Mouse (Mus musculus): Measurements from ENCODE around the gene Gm20388. TPM values are rescaled to one million over a fixed set of nuclear protein-coding genes. Genes with fewer than 3 reads are reported as not detected.

Gene Gm20388
- polyA plus RNA-seq, 1 experiment from 2014 or later, result 5.5 TPM

DNA sequence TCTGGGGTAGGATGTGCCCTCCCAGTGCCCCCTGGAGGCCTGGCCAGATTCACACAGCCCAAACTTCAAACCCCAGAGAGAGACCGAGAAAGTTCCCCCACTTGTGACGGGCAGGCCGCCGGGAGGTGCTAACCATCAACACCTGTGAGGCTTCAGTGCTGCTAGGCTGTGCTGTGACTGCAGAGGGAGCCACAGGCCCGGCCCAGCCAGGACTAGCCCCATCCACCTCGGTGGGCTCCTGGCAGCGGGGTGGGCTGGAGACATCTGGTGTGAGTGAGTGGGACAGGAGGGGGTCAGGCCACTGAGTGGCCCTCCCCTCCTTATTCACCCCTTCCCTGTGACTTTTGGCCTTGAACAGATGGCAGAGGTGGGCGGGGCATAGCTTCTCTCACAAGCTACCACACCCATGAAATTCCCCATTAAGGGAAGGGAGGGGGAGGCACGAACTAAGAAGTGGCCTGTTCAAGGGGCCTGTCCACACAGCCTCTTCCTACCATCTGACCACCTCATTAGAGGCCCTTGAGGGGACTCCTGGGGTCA, 497.1 kb downstream of the Gm20388 start:
- 0 out of 2 replicates have a peak, but pooled peaks have one; percentile 37 for ATAC-seq (ENCODE audit: borderline replicate concordance, extremely low read depth, low FRiP score, low TSS enrichment)
- Histone ChIP-seq H3K4me2 (no peak overlapping the region), H3K4me3 (no peak overlapping the region), H3K27ac (peak overlapping the region; percentile 66), H3K9me3 (no peaks in the 10 kb centered on the region), H3K4me1 (peaks cover 41% of the 10 kb centered on the region), H3K27me3 (no peaks in the 10 kb centered on the region), H3K36me3 (no peaks in the 10 kb centered on the region), H3K9ac (no peak overlapping the region)
- 7% methylated on average over 9 of the region's 9 CpGs for WGBS

DNA sequence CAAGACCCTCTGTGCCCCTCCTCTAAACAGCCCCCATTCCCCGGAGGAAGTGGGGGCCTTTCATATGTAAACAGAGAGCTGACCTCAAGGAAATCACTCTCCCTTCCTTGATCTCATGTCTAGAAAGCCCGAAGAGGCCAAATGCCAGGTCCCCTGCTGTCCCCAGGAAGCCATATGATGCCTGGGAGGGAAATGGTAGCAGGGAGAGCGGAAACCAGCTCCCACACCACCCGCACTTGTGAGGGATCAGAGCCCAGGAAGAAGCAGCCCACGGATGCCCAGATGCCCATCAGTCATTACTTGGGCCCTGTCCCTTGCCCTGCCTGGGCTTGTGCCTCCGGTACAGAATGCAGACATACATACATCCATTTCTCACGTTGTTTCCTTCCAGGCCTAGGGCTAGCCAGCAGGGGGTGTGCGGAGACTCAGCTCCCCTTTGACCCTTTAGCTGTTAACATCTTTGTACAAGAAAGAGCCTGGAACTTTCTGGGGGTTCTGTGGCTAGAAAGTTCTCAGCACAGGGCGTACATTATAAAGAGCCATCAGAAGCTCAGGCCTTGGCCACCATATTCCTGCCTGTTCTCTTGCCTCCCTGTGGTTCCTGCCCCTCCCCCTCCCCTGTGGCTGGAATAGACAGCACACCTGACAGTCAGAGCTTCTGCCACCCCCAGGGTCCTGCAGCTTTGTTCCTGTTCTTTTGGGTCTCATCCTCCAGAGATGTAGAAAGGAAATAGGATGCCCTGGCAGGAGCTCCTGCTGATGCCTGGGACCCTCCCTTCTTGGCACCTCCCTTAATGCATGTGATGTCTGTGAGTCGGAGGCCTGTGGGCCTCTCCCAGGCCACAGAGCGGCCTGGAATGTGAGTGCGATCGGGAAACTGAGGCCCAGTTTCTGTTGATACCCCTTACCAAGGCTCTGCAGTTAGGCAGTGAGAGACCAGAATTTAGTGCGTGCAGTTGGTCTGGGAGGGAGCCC, 497.9 kb downstream of the Gm20388 start:
- Histone ChIP-seq H3K4me2 (no peak overlapping the region), H3K36me3 (no peaks in the 10 kb centered on the region), H3K4me1 (peaks cover 47% of the 10 kb centered on the region), H3K9ac (no peak overlapping the region), H3K4me3 (no peak overlapping the region), H3K27me3 (no peaks in the 10 kb centered on the region), H3K27ac (peak overlapping the region; percentile 66), H3K9me3 (no peaks in the 10 kb centered on the region)
- ATAC-seq (ENCODE audit: borderline replicate concordance, extremely low read depth, low FRiP score, low TSS enrichment), result no peak
- WGBS, result 41% methylated on average over 14 of the region's 14 CpGs

DNA sequence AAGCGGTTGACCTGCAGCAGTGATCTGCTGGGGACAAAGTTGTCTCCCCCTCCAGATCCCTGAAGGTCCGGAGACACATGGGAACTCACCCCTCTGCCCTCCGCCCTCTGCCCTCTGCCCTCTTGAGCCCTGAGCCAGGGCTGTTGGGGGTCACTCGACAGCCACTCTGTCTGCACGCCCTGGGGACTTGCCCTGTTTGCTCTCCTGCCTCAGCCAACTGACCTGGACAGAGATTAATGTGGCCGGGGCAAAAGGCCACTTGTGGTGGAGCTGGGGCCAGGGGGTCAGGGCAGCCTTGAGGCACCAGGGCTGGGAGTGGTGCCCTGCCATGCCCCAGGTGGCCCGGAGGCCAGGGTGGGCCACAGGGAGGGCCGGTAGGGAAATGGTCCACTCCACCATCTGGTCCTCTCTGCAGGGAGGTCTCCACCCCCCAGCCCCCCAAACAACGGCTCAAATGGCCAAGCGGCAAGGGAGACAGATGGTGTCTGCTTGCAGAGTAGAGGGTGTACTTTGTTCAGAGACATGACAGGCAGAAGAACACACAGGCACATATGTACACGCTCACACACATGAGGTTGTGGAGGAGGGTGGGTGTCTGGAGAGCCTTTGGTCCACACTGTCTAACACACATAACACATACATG, 498.9 kb downstream of the Gm20388 start:
- WGBS, result 55% methylated on average over 11 of the region's 11 CpGs
- no peaks in the 10 kb centered on the region for H3K9me3 ChIP-seq
- ATAC-seq (ENCODE audit: borderline replicate concordance, extremely low read depth, low FRiP score, low TSS enrichment), result no peak
- H3K27ac ChIP-seq, result no peak overlapping the region
- no peaks in the 10 kb centered on the region for H3K36me3 ChIP-seq
- no peak overlapping the region for H3K4me2 ChIP-seq
- H3K27me3 ChIP-seq, result no peaks in the 10 kb centered on the region
- peaks cover 57% of the 10 kb centered on the region for H3K4me1 ChIP-seq
- H3K9ac ChIP-seq, result no peak overlapping the region
- no peak overlapping the region for H3K4me3 ChIP-seq

DNA sequence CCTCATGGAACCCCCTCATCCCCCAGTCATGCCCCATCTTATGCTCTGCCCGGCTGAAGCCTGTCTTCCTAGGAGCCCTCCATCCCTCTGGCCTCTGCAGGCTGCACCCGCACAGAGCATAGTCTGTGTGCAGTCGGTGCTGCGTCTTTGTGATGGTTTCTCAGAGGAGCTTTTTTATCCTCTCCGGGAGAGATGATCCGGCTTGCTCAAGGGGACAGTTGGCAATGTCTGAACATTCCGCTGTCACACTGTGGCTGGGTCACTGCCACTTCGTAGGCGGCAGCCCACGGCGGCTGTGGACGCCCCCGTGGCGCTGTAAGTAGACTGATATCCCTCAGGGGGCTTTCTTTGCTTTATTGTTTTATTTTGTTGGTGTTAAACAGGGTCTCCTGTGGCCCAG, 500.4 kb downstream of the Gm20388 start:
- Histone ChIP-seq H3K36me3 (no peaks in the 10 kb centered on the region), H3K27ac (no peak overlapping the region), H3K27me3 (no peaks in the 10 kb centered on the region), H3K4me1 (peaks cover 68% of the 10 kb centered on the region), H3K9me3 (no peaks in the 10 kb centered on the region), H3K9ac (no peak overlapping the region), H3K4me3 (no peak overlapping the region), H3K4me2 (no peak overlapping the region)
- 70% methylated on average over 14 of the region's 14 CpGs for WGBS
- ATAC-seq (ENCODE audit: borderline replicate concordance, extremely low read depth, low FRiP score, low TSS enrichment), result no peak

- Histone ChIP-seq H3K27ac (no peak overlapping the region), H3K4me2 (no peak overlapping the region), H3K9ac (no peak overlapping the region), H3K9me3 (no peaks in the 10 kb centered on the region), H3K36me3 (no peaks in the 10 kb centered on the region), H3K4me1 (peaks cover 76% of the 10 kb centered on the region), H3K27me3 (no peaks in the 10 kb centered on the region), H3K4me3 (no peak overlapping the region)
- ATAC-seq (ENCODE audit: borderline replicate concordance, extremely low read depth, low FRiP score, low TSS enrichment), result no peak
- WGBS, result 49% methylated on average over 8 of the region's 8 CpGs
Observed at GRCm38 (mm10) chr8:120411862-120412261, 501.2 kb downstream of the Gm20388 start.

- peaks cover 77% of the 10 kb centered on the region for H3K4me1 ChIP-seq
- H3K4me3 ChIP-seq, result no peak overlapping the region
- H3K9me3 ChIP-seq, result no peaks in the 10 kb centered on the region
- no peak overlapping the region for H3K4me2 ChIP-seq
- ATAC-seq (ENCODE audit: borderline replicate concordance, extremely low read depth, low FRiP score, low TSS enrichment), result no peak
- no peak overlapping the region for H3K9ac ChIP-seq
- 77% methylated on average over 4 of the region's 4 CpGs for WGBS
- H3K27ac ChIP-seq, result no peak overlapping the region
- no peaks in the 10 kb centered on the region for H3K27me3 ChIP-seq
- no peaks in the 10 kb centered on the region for H3K36me3 ChIP-seq
Observed at GRCm38 (mm10) chr8:120412357-120412756, 501.7 kb downstream of the Gm20388 start.

GRCm38 (mm10) chr8:120412911-120413625, 502.4 kb downstream of the Gm20388 start:
- no peak for ATAC-seq (ENCODE audit: borderline replicate concordance, extremely low read depth, low FRiP score, low TSS enrichment)
- Histone ChIP-seq H3K4me3 (no peak overlapping the region), H3K36me3 (no peaks in the 10 kb centered on the region), H3K4me2 (no peak overlapping the region), H3K9ac (no peak overlapping the region), H3K9me3 (no peaks in the 10 kb centered on the region), H3K4me1 (peaks cover 77% of the 10 kb centered on the region), H3K27ac (no peak overlapping the region), H3K27me3 (no peaks in the 10 kb centered on the region)
- WGBS, result 77% methylated on average over 29 of the region's 29 CpGs

DNA sequence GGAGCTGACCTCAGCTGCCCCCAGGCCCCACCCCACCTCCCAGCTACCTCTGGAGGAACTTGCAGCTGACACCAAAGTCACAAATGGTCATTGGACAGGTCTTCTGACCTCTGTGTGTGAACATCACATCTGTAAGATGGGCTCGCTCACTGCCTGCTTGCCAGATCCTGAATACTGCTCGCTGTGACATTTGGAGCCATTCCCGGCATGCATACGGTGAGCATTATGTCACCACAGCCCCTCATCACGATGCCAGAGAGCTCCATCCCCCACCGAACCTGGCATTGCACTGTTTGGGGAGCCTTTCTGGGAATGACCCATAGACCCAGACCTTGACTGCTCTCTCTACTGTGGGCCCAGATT, 503.0 kb downstream of the Gm20388 start:
- Histone ChIP-seq H3K9me3 (no peaks in the 10 kb centered on the region), H3K4me1 (peaks cover 77% of the 10 kb centered on the region), H3K36me3 (no peaks in the 10 kb centered on the region), H3K27ac (no peak overlapping the region), H3K4me2 (no peak overlapping the region), H3K27me3 (no peaks in the 10 kb centered on the region), H3K4me3 (no peak overlapping the region), H3K9ac (no peak overlapping the region)
- WGBS, result 63% methylated on average over 6 of the region's 6 CpGs
- ATAC-seq (ENCODE audit: borderline replicate concordance, extremely low read depth, low FRiP score, low TSS enrichment), result no peak

DNA sequence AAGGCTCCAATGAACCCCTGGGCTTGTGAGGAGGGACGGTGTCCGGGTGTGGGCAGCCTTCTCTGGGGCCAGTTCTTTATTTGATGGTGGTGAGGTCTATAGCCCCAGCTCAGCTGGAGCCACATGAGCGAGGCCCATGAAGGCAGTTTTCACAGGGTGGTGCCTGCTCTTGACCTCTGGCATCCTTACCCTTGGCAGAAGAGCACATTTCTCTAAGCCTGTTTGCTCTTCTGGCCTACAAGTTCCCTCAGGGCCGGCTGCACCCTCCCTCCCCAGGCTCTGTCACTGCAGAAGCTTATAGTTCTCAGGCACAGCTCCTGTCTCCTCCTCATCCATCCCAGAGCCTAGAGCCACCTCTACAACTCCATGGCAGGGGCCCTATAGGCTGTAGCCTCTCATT, 503.6 kb downstream of the Gm20388 start:
- no peak overlapping the region for H3K4me2 ChIP-seq
- H3K4me1 ChIP-seq, result peaks cover 77% of the 10 kb centered on the region
- ATAC-seq (ENCODE audit: borderline replicate concordance, extremely low read depth, low FRiP score, low TSS enrichment), result no peak
- no peak overlapping the region for H3K27ac ChIP-seq
- H3K4me3 ChIP-seq, result no peak overlapping the region
- no peaks in the 10 kb centered on the region for H3K9me3 ChIP-seq
- 83% methylated on average over 4 of the region's 4 CpGs for WGBS
- no peak overlapping the region for H3K9ac ChIP-seq
- no peaks in the 10 kb centered on the region for H3K36me3 ChIP-seq
- H3K27me3 ChIP-seq, result no peaks in the 10 kb centered on the region

DNA sequence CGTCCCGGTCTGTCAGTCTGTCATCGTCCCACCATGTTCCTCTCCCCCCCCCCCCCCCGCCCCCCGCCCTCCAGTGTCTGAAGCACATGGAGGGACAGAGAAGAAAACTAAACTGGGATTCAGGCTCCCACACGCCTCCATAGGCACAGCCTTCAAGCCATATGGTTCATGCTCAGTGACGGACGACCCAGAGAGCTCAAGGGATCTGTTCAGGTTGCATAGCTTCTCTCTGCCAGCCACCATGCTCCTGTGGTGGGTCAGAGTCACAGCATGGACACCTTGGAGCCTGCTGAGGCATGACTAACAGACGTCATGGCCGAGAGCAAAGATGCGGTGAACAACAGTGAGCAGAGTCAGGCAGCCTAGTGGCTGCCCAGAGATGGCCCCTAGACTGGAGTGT, 504.8 kb downstream of the Gm20388 start:
- WGBS, result 75% methylated on average over 8 of the region's 11 CpGs
- Histone ChIP-seq H3K27ac (peak overlapping the region; percentile 99), H3K9me3 (no peaks in the 10 kb centered on the region), H3K27me3 (no peaks in the 10 kb centered on the region), H3K4me2 (no peak overlapping the region), H3K4me1 (peaks cover 87% of the 10 kb centered on the region), H3K4me3 (no peak overlapping the region), H3K36me3 (no peaks in the 10 kb centered on the region), H3K9ac (no peak overlapping the region)
- no peak for ATAC-seq (ENCODE audit: borderline replicate concordance, extremely low read depth, low FRiP score, low TSS enrichment)

DNA sequence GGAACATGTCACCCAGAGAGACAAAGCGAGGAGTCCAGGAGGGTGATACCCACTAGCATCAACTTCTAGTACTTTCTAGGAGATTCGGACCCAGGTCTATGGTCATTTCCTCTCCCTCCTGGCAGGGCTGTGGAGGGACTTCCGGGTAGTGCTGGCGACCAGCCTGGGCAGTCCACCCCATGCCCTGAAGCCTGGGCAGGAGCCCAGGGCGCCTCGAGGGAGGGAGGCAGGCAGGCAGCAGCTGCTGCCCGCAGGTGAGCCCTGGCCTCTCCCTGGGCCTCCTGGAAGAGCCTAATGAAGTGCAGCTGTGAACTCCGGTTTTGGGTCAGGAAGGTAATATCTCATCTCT, 505.5 kb downstream of the Gm20388 start:
- 28% methylated on average over 8 of the region's 8 CpGs for WGBS
- H3K4me1 ChIP-seq, result peaks cover 88% of the 10 kb centered on the region

More for the DNA sequence above, 505.5 kb downstream of the Gm20388 start:
- H3K27me3 ChIP-seq, result no peaks in the 10 kb centered on the region
- H3K36me3 ChIP-seq, result no peaks in the 10 kb centered on the region
- peak overlapping the region; percentile 43 for H3K9ac ChIP-seq
- H3K4me3 ChIP-seq, result peak overlapping the region; percentile 13; the same call in 1 of the 2 replicates
- peak overlapping the region; percentile 52 for H3K4me2 ChIP-seq
- no peaks in the 10 kb centered on the region for H3K9me3 ChIP-seq
- peak overlapping the region; percentile 99 for H3K27ac ChIP-seq
- ATAC-seq (ENCODE audit: borderline replicate concordance, extremely low read depth, low FRiP score, low TSS enrichment), result no peak; the same call in 1 of the 2 replicates

All from lung, embryonic 15.5 days (tissue).